Mouse (Mus musculus): Measurements from ENCODE around the gene Atp9a. TPM values are rescaled to one million over a fixed set of nuclear protein-coding genes. Genes with fewer than 3 reads are reported as not detected.
"Not testable (repeated sequence)": the region's sequence is repeated elsewhere in the genome, so short reads cannot be mapped to it uniquely, and the experiment has no call there.

Gene Atp9a
- polyA plus RNA-seq, 1 experiment from 2014 or later, result 12.4 TPM

DNA sequence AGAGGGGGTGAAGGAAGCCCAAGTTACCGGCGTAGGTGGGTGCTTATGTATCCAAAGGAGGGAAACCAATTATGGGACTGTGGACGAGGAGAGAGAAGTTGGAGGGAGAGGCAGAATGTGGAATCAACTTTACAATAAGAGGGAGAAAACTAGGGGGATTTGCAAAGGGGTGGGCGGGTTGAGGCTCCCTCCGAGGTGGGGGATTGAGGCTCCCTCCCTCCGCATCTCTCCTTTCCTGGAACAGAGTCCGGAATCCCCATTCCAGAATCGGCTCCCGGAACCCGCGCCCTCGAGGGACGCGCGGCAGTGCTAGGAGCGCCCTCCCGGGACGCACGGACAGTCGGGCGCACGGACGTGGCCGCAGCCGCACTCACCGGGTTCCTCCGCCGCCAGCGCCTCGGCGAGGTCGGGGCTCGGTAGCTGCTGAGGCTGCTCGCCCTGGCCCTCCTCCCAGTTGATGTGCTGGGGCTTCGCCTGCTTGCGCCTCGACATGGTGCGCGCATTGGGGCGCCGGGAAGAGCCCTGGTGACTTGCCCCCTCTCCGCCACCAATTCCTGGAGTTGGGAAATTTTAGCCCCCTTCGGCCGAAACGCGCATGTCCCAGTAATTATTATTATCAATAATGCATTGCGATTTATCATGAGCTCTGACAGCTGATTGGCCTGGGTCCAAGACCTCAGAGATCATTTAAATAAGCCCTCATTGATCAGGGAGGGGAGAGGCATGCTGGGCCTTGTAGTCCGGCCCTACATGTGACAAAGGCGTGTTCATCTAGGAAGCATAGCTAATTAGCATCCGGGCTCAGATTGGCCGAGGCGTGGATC lies 24.5 kb upstream of the Atp9a start:
- H3K9me3 ChIP-seq (ENCODE audit: low read length), result no peaks in the 10 kb centered on the region
- peak overlapping the region; percentile 69 for H3K4me2 ChIP-seq (replicated peaks; ENCODE audit: low read depth, low read length)
- peaks cover 88% of the 10 kb centered on the region for H3K27me3 ChIP-seq (ENCODE audit: insufficient read depth, low read length)
- no peak overlapping the region for H3K9ac ChIP-seq (replicated peaks; ENCODE audit: low read length)
- ATAC-seq (ENCODE audit: low FRiP score, low TSS enrichment), result 0 out of 2 replicates have a peak, but pooled peaks have one; percentile 41
- no peaks in the 10 kb centered on the region for H3K36me3 ChIP-seq (ENCODE audit: insufficient read depth, low read length)
- no peak overlapping the region for H3K27ac ChIP-seq (ENCODE audit: low read length)
- WGBS, result under 1% methylated on average over 52 of the region's 52 CpGs
- H3K4me1 ChIP-seq (ENCODE audit: insufficient read depth, low read length), result peaks cover 22% of the 10 kb centered on the region
- H3K4me3 ChIP-seq (ENCODE audit: low read length), result peak overlapping the region; percentile 45

DNA sequence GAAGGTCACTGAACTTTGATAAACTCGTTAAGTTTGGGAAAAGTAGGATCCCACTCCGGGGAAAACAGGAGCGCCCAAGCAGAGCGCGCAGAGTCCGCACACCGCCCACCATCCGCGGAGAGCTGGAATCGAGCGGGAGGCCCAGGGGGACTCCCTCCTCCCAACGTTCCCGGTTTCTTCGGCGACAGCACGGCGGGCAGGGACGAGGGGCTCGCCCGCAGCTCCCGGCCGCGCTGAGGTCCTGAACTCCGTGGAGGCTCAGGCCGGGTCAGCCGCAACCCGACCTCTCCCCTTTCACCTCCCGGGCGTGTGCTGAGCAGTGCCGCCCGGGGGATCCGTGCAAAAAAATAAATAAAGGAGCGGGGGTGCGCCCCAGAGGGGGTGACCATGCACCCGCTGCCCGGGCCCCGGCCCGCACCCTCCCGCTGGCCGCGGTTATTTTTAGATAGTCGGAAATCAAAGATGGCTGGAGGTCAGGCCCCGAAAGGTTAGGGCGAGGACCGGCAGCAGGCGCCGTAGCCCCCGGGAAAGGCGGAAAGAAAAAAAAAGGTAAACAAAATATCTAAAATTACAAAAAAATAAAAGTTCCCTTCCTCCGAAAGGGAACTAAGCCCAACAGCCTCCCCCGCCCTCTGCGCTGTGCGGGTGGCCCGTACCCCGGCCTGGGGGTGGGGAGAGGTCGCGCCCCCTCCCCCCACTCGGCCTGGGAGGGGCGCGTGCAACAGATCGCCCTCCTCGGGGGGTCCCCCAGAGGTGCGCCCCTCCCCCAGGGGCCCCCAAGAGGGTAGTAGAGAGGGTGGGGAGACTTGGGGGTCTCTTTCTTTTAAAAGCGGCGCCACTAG lies 23.7 kb upstream of the Atp9a start:
- WGBS, result under 1% methylated on average over 61 of the region's 65 CpGs
- ATAC-seq (ENCODE audit: low FRiP score, low TSS enrichment), result peak; percentile 52; the same call in 1 of the 2 replicates
- no peak overlapping the region for H3K27ac ChIP-seq (ENCODE audit: low read length)
- H3K4me1 ChIP-seq (ENCODE audit: insufficient read depth, low read length), result peaks cover 22% of the 10 kb centered on the region
- peak overlapping the region; percentile 45 for H3K4me3 ChIP-seq (ENCODE audit: low read length)
- no peaks in the 10 kb centered on the region for H3K36me3 ChIP-seq (ENCODE audit: insufficient read depth, low read length)
- H3K4me2 ChIP-seq (replicated peaks; ENCODE audit: low read depth, low read length), result peak overlapping the region; percentile 69
- peaks cover 96% of the 10 kb centered on the region for H3K27me3 ChIP-seq (ENCODE audit: insufficient read depth, low read length)
- H3K9me3 ChIP-seq (ENCODE audit: low read length), result no peaks in the 10 kb centered on the region
- peak overlapping the region; percentile 37; the same call in 1 of the 2 replicates for H3K9ac ChIP-seq (replicated peaks; ENCODE audit: low read length)

DNA sequence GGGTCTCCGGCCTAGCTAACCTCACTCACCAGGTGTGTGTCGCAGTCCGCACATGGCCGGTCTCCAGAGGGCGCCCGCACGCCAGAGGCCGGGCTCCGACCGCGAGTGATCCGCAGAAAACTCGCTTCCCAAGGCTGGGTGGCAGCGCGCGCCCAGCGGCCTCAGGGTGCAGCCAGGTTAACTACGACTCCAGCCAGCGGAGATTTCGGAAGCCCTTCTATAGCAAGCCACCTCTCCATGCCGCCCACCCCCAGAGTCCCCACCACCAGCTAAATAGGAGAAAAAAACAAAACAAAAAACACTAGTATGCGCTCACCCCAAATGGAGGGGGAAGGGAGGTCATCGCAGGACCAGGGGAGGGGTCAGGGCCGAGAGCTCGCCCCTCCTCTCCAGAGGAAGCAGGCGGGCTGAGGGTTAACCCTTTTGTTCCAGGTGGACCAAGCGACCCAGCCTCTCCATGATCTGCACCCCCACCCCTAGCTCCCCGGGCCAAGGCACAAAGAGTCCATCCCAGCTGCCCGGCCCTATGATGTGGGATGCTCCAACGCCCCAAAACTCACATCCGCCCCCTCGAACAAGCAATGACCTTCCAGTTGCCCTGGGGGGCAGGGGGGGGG lies 23.0 kb upstream of the Atp9a start:
- peak; percentile 78 for ATAC-seq (ENCODE audit: low FRiP score, low TSS enrichment)
- H3K27ac ChIP-seq (ENCODE audit: low read length), result no peak overlapping the region
- H3K4me1 ChIP-seq (ENCODE audit: insufficient read depth, low read length), result peaks cover 22% of the 10 kb centered on the region
- H3K27me3 ChIP-seq (ENCODE audit: insufficient read depth, low read length), result peaks cover 95% of the 10 kb centered on the region
- WGBS, result under 1% methylated on average over 31 of the region's 32 CpGs
- H3K9ac ChIP-seq (replicated peaks; ENCODE audit: low read length), result no peak overlapping the region
- H3K36me3 ChIP-seq (ENCODE audit: insufficient read depth, low read length), result no peaks in the 10 kb centered on the region
- peak overlapping the region; percentile 69 for H3K4me2 ChIP-seq (replicated peaks; ENCODE audit: low read depth, low read length)
- H3K4me3 ChIP-seq (ENCODE audit: low read length), result peak overlapping the region; percentile 45
- no peaks in the 10 kb centered on the region for H3K9me3 ChIP-seq (ENCODE audit: low read length)

DNA sequence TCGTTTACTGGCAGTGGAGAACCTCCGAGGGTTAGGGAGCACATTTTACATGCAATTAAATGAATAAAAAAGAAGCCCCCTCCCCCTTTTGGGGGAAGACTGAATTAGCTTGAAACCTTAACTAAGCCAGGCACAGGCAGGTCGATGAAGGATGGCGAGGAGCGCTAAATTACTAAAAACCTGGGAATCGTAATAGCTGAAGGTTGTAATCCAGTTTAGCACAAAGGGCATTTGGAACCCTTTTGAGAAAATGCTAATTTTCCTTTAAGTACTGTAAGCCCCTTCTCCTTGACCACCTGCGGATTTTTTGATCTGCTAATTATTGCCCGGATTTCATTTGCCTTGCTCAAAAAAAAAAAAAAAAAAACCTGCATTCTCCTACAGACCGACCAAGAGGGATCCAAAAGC lies 22.3 kb upstream of the Atp9a start:
- WGBS, result 15% methylated on average over 9 of the region's 9 CpGs
- Histone ChIP-seq H3K36me3 (ENCODE audit: insufficient read depth, low read length) (no peaks in the 10 kb centered on the region), H3K9ac (replicated peaks; ENCODE audit: low read length) (no peak overlapping the region), H3K9me3 (ENCODE audit: low read length) (no peaks in the 10 kb centered on the region), H3K4me3 (ENCODE audit: low read length) (no peak overlapping the region), H3K4me1 (ENCODE audit: insufficient read depth, low read length) (peaks cover 22% of the 10 kb centered on the region), H3K27me3 (ENCODE audit: insufficient read depth, low read length) (peaks cover 88% of the 10 kb centered on the region), H3K4me2 (replicated peaks; ENCODE audit: low read depth, low read length) (no peak overlapping the region), H3K27ac (ENCODE audit: low read length) (no peak overlapping the region)
- ATAC-seq (ENCODE audit: low FRiP score, low TSS enrichment), result no peak

DNA sequence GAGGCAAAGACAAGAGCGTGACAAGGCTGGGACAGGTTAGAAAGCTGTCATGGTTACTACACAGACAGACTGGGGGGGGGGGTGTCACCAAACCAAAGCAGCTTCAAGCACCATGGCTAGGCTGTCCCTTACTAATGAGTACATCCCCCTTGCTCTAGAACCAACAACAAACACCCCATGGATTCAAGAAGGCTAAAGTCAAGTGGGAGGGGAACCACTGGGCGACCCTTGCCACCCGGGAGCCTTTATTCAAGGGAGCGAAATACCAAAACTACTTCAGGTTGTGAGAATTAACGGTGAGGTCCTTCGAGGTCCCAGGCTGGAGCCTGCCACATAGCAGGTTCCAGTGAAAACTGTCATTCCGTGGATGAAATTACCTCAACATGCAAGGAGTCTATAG lies 21.6 kb upstream of the Atp9a start:
- 10% methylated on average over 7 of the region's 7 CpGs for WGBS
- Histone ChIP-seq H3K27ac (ENCODE audit: low read length) (no peak overlapping the region), H3K9me3 (ENCODE audit: low read length) (no peaks in the 10 kb centered on the region), H3K4me3 (ENCODE audit: low read length) (no peak overlapping the region), H3K36me3 (ENCODE audit: insufficient read depth, low read length) (no peaks in the 10 kb centered on the region), H3K27me3 (ENCODE audit: insufficient read depth, low read length) (peaks cover 81% of the 10 kb centered on the region), H3K4me2 (replicated peaks; ENCODE audit: low read depth, low read length) (no peak overlapping the region), H3K4me1 (ENCODE audit: insufficient read depth, low read length) (peaks cover 22% of the 10 kb centered on the region), H3K9ac (replicated peaks; ENCODE audit: low read length) (no peak overlapping the region)
- ATAC-seq (ENCODE audit: low FRiP score, low TSS enrichment), result no peak

DNA sequence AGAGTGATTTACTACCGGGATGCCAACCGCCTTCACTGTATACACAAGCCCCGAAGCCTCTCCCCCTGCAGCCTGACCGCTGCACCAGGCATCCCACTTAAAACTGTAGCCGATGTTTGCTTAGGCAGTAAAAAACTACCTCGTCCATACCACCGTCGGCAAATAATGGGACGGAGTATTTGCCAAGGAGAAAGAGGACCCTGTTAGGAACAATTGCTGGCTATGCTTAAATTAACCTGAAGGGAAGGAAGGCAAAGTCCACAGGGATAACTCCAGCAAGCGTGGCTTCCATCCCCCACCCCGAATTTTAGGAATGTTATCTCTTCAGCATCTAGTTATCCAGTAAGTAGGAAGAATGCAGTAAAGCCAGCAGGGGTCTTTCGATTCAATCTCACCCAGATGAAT lies 20.2 kb upstream of the Atp9a start:
- Histone ChIP-seq H3K36me3 (ENCODE audit: insufficient read depth, low read length) (no peaks in the 10 kb centered on the region), H3K27ac (ENCODE audit: low read length) (no peak overlapping the region), H3K9ac (replicated peaks; ENCODE audit: low read length) (no peak overlapping the region), H3K4me2 (replicated peaks; ENCODE audit: low read depth, low read length) (no peak overlapping the region), H3K27me3 (ENCODE audit: insufficient read depth, low read length) (peaks cover 68% of the 10 kb centered on the region), H3K4me1 (ENCODE audit: insufficient read depth, low read length) (peaks cover 22% of the 10 kb centered on the region), H3K9me3 (ENCODE audit: low read length) (no peaks in the 10 kb centered on the region), H3K4me3 (ENCODE audit: low read length) (no peak overlapping the region)
- ATAC-seq (ENCODE audit: low FRiP score, low TSS enrichment), result no peak
- 1% methylated on average over 12 of the region's 12 CpGs for WGBS

DNA sequence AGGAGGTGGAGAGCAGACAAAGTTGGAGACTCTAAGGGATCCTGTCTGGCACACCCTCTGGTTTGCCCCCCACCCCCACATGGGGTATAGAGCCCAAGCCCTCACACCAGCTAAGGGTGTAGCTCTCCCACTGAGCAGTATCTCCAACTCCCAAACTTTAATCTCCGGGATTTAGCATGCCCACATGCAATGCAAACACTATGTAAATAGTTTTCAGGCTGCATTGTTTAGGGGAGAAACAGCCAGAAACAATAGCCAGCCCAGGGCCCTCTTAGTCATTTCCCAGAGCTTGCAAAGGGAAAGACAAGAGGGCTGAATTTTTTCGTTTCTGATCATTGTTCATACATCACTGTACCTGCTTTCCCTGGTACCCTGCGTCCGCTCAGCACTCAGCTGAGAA lies 19.7 kb upstream of the Atp9a start:
- no peaks in the 10 kb centered on the region for H3K36me3 ChIP-seq (ENCODE audit: insufficient read depth, low read length)
- 17% methylated on average over 4 of the region's 4 CpGs for WGBS
- H3K9me3 ChIP-seq (ENCODE audit: low read length), result no peaks in the 10 kb centered on the region
- H3K4me1 ChIP-seq (ENCODE audit: insufficient read depth, low read length), result peaks cover 21% of the 10 kb centered on the region
- peaks cover 63% of the 10 kb centered on the region for H3K27me3 ChIP-seq (ENCODE audit: insufficient read depth, low read length)
- H3K4me3 ChIP-seq (ENCODE audit: low read length), result no peak overlapping the region
- no peak for ATAC-seq (ENCODE audit: low FRiP score, low TSS enrichment)
- no peak overlapping the region for H3K4me2 ChIP-seq (replicated peaks; ENCODE audit: low read depth, low read length)
- no peak overlapping the region for H3K9ac ChIP-seq (replicated peaks; ENCODE audit: low read length)
- no peak overlapping the region for H3K27ac ChIP-seq (ENCODE audit: low read length)

DNA sequence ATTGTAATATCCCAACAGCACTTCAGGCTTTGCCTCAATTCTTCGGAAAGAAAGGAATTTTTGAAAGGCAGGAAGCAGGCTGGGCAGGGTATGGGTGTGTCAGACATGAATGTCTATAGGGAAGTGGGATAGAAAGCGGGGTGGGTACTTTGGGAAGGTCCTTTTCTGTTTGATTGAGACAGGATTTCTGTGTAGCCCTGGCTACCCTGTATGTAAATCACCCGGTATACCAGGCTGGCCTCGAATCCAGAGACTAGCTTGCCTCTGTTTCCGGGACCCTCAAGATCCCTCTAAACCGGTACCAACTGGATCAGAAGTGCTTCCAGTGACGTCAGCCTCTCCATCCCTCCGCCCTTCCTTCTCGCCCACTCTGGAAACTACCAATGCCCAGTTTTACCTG lies 18.9 kb upstream of the Atp9a start:
- Histone ChIP-seq H3K4me2 (replicated peaks; ENCODE audit: low read depth, low read length) (no peak overlapping the region), H3K9me3 (ENCODE audit: low read length) (no peaks in the 10 kb centered on the region), H3K27me3 (ENCODE audit: insufficient read depth, low read length) (peaks cover 55% of the 10 kb centered on the region), H3K4me1 (ENCODE audit: insufficient read depth, low read length) (peaks cover 16% of the 10 kb centered on the region), H3K27ac (ENCODE audit: low read length) (no peak overlapping the region), H3K36me3 (ENCODE audit: insufficient read depth, low read length) (no peaks in the 10 kb centered on the region), H3K9ac (replicated peaks; ENCODE audit: low read length) (no peak overlapping the region), H3K4me3 (ENCODE audit: low read length) (no peak overlapping the region)
- no peak for ATAC-seq (ENCODE audit: low FRiP score, low TSS enrichment)
- WGBS, result 83% methylated on average over 9 of the region's 9 CpGs

DNA sequence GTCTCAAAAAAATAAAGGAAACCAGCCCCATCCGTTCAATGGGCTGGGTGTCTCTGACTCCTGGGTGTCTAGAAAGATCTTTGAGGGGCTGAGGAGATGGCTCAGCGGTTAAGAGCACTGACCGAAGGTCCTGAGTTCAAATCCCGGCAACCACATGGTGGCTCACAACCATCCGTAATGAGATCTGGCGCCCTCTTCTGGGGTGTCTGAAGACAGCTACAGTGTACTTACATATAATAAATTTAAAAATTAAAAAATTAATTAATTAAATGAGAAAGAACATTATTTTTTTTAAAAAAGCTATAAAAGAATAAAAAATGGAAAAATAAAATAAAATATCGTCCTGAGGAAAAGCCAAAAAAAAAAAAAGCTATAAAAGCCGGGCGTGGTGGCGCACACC lies 2.2 kb upstream of the Atp9a start:
- not testable (repeated sequence) for H3K27me3 ChIP-seq (ENCODE audit: insufficient read depth, low read length)

More for the DNA sequence above, 2.2 kb upstream of the Atp9a start:
- ATAC-seq (ENCODE audit: low FRiP score, low TSS enrichment); H3K9ac ChIP-seq (replicated peaks; ENCODE audit: low read length); H3K4me3 ChIP-seq (ENCODE audit: low read length); H3K4me2 ChIP-seq (replicated peaks; ENCODE audit: low read depth, low read length); H3K4me1 ChIP-seq (ENCODE audit: insufficient read depth, low read length); H3K36me3 ChIP-seq (ENCODE audit: insufficient read depth, low read length); H3K27ac ChIP-seq (ENCODE audit: low read length); H3K9me3 ChIP-seq (ENCODE audit: low read length): not testable (repeated sequence)
- WGBS, result 89% methylated on average over 10 of the region's 10 CpGs
